Mouse (Mus musculus): ENCODE results near the gene Deup1. TPM values are rescaled to one million over a fixed set of nuclear protein-coding genes. Genes with fewer than 3 reads are reported as not detected.

Deup1 gene
- total RNA-seq (2021): under 1 TPM; 0.33 to 0.36 TPM
- long read RNA-seq, experiment 1: 0 reads
- long read RNA-seq, experiment 2: 0 reads

DNA sequence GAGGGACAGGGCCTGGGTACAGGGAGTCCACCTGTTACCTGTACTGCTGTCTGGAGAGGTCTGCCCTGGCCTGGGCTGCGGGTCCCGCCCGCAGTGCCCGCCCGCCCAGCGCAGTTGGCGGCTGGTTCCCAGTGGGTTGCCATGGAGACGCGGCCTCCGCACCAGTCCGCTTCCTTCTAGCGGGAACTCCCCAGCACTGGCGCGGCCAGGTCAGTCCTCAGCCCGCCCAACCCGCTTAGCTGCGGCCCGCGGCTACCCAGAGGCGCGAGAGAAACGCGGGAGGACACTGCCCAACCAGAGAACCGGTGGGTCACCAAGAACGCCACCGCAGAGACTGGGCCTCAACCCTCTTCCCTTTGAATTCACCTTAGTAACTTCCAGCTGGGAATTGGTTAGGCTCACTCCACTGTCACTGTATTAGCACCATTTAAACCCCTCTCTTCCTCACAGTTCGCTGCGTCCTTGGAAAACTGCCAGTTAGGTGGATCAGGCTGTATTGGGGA is at the start of gene Deup1:
TSS of gene Deup1 (minus strand) at position 149 of the 503 bp plus-strand sequence.
- peak; percentile 62 for DNase-seq

GRCm38 (mm10) chr9:15672251-15672650 is 44.5 kb upstream of the Deup1 start:
- DNase-seq: no peak

GRCm38 (mm10) chr9:15670002-15670527 is 42.3 kb upstream of the Deup1 start:
- no peak for DNase-seq

GRCm38 (mm10) chr9:15669452-15669851 is 41.7 kb upstream of the Deup1 start:
- DNase-seq: no peak

DNA sequence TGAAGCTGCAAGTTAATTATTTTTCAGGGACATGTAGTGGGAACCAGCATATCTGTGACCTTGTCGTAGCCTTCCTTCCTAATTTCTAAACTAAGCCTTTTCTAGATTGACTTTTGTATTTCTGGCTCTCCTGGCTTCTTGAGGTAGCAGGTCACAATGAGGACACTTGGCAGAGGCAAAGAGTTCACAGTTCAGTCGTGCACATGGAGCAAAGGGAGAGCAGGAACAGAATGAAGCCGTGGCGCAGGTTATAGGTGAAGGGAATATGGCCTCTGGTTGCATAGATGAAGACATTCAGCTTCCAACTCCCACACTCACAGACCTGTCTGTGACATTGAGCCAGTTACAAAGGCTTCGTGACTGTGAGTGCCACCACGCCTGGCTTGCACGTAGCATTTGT is 36.9 kb upstream of the Deup1 start:
- no peak for DNase-seq

DNA sequence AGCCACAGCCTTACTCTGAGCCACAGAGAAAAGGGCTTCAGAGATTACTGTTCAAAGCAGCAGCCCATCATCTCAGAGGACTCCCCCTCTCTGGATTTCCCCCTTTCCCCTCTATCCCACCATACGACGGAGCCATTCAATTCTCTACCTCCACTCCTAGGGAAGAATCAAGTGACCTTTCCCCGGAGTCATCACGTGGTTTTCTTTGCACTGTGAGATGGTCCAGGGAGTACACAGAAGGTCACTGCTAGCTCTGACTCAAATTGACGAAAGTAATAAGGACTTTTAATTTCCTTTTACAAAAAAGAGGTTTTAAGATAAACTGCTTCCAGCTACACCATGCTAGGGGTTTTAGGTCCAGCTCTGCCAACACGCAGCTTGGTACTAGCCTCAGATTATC is 31.3 kb upstream of the Deup1 start:
- no peak for DNase-seq

DNA sequence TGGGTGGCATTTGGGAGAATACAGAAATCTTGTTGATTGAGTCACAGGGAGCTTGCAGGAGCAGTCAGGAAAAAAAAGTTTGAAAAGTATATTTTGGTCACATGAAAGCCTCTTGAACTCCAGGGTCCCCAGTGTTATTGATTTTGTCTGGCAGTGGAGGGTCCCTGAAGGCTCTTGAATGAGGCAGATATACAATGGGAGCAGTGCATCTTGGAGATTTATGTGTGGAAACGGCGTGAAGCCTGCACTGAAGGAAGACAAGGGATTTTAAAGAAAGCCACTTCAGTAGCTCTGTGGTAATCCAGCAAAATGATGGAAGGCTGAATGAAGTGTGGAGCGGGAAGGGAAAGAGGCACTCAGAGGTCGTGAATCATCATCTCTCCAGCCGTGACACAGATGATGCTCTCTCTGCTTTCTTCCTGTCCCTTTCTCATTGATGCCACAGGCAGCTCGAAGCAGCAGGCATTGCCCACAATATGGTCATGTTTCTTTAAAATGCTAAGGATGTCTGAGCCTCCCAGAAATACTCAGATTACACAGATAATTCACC is 30.6 kb upstream of the Deup1 start:
- no peak for DNase-seq

DNA sequence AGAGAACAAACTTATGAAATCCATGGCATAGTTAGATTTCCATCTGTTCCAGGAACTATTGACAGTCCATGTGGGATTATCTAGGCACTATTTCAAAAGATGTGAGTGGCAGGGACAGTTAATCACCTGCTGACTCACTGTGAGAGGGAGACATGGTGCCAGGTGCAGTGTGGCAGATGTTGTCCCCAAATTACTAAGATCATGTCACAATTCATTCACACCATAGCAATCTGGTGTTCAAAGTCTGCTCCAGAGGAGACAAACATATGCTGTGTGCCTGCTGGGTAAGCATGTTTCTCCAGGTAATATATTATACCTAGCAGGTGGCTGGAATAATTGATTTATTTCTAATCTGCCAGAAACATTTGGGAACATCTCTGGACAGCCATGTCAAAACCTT is 25.3 kb upstream of the Deup1 start:
- no peak for DNase-seq

GRCm38 (mm10) chr9:15649977-15650376 is 22.2 kb upstream of the Deup1 start:
- no peak for DNase-seq

DNA sequence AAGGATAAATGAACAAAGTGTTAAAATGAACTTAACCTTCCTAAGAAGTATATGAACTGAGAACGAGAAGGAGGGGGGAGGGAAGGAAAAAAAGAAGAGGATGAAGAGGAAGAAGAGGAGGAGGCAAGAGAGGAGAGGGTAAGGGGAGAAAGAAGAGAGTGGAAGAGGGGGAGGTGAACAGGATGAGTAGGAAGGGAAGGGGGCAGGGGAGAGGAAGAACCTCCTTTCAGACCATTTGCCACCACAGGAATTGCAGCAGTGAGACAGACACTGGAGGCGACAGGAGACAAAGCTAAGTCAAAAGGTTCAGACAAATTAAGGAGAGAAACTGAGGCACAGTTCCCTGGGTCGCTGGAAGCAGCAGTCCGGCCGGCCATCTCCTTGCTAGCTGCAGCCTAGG is 349 bp downstream of the Deup1 start:
- DNase-seq: no peak

DNA sequence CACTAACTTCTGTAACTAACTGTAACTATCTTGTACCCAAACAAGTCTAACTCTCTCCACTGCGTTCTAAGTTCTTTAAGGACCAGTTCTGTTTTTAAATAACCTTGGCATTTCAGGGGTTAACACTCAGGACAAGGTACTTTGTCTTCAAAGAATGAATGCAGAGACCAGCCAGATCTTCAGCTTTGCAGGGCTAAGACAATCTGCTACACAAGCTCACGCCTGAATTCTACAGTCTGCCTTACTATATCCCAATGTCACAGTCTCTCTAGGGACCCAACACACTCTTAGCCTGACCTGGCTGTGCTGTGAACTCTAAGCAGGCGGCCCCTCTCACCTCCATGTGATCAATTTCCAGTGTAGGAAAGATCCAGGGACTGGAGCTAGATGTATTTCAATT is 3.0 kb downstream of the Deup1 start:
- no peak for DNase-seq

GRCm38 (mm10) chr9:15619767-15620166 is 8.0 kb downstream of the Deup1 start:
- no peak for DNase-seq

- DNase-seq: no peak
These were observed 8.6 kb downstream of the Deup1 start for GRCm38 (mm10) chr9:15619020-15619590.

DNA sequence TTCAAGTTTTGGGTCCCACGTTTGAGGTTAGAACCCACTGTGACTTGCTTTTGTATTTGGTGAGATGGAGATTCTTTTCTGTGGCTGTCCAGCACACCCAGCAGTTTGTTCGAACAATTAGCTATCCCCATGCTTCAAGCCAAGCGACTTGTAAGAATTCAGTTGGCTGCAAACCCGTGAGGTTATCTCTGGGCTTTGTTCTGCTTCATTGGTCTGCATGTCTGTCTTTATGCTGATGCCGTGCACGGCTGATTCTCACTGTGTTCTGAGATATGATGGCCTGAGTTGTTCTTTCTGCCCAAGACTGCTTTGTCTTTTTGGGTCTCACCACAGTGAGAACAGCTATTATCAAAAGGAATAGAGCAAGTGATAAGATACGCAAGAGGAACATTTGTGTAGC is 10.7 kb downstream of the Deup1 start:
- DNase-seq: no peak

GRCm38 (mm10) chr9:15616471-15616870 is 11.3 kb downstream of the Deup1 start:
- DNase-seq: no peak

- DNase-seq: no peak
These were observed 18.3 kb downstream of the Deup1 start for GRCm38 (mm10) chr9:15609280-15609930.

- DNase-seq: no peak
These were observed 20.1 kb downstream of the Deup1 start for GRCm38 (mm10) chr9:15607601-15608000.

DNA sequence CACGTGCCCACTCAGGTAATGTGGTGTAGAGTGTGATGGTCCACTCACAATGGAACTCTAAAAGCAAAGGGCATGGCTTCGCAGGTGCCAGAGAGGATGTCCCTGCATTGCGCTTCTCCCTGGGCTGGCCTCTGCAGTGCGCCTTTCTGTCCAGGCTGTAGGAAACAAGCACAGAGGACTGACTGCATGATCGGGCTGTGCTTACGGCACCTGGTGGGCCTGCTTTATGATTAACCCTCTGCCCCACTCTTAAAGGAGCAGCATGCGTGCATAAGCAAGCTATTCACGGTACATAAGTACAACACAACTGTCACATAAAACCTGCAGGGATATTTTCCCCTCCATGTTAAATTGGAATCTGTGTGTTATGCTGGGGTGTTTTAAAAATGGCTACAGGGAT is 24.6 kb downstream of the Deup1 start:
- DNase-seq: no peak

- no peak for DNase-seq
These were observed 26.7 kb downstream of the Deup1 start for GRCm38 (mm10) chr9:15600859-15601540.

DNA sequence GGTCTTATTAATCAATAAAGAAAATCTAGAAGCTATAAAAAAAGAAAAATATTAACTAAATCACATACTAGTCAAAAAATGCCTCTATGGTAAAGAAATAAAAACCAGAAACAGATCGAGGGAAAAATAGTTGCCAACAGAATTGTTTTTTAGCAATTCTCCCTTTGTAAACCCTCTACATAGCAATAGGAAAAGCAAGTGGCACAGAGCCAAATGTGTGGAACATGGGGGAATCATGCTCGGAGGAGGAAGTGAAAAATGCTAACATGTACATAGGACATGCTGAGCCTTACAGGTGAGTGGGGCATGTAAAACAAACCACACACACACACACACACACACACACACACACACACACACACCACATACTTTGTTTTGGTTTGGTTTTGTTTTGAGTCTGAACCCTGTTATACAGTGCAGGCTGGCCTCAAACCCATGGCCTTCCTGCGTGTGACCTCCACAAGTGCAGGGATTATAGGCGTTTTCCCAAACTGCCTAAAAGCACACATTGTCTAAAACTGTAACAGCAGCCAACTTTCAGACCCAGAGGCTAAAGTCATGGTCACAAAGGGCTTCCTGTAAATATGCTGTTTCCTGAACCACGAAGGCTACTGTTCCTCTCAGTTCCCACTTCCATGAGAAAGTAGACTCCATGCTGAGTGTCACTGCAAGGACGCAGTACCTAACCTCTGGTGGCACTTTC is 27.4 kb downstream of the Deup1 start:
- no peak for DNase-seq

- DNase-seq: no peak
These were observed 31.1 kb downstream of the Deup1 start for GRCm38 (mm10) chr9:15596598-15596997.

GRCm38 (mm10) chr9:15594148-15594547 is 33.6 kb downstream of the Deup1 start:
- no peak for DNase-seq

Data from adrenal gland, postnatal 10 days (tissue).